Mouse (Mus musculus) left cerebral cortex, adult 11 months (tissue): ENCODE results near the gene C1qtnf9.

Experiments
- DNase-seq: peaks from one replicate; pipeline ENCODE4 v3.0.0; 2022; ENCODE audit warnings: low spot score

Gene C1qtnf9

DNA sequence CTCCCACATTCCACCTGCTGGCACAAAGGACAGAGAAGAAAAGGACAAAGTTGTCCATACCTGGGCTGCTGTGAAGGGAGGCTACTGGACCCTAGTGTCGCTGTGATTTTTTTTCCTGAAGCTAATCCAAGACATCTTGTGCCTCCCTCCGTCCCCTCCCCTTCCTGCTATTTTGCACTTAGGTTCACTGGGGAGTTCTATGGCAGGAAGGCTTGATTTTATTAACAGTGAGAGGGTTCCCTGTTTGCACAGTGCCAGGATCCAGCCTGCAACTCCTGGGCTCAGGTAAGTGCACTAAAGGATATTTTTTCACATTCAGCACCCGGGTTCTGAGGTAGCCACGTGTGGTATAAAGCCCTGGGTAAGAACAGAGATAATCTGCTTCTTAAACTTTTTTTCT is at the start of gene C1qtnf9:
Gene C1qtnf9 (plus strand): TSS at position 251 of the 400 bp plus-strand sequence.
- DNase-seq: no peak

DNA sequence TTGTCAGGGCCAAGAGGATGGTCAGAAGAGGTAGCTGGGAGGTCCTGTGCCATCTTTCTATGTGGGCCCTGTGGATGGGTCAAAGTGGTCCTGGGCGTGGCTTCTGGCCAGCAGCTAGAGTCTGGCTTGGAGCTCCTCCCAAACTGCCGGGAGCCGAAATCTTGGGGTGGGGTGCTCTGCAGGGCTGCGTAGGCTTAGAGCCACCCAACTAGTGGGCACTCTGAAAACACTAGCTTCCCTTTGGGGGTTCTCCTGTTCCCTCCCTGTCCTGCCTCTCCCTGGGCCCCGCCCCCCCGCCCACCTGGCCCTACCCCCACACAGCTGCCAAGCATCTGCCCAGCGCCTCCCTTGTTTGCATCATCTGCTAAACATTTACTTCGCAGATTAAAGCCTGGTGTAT is 46.6 kb upstream of the C1qtnf9 start:
- no peak for DNase-seq

DNA sequence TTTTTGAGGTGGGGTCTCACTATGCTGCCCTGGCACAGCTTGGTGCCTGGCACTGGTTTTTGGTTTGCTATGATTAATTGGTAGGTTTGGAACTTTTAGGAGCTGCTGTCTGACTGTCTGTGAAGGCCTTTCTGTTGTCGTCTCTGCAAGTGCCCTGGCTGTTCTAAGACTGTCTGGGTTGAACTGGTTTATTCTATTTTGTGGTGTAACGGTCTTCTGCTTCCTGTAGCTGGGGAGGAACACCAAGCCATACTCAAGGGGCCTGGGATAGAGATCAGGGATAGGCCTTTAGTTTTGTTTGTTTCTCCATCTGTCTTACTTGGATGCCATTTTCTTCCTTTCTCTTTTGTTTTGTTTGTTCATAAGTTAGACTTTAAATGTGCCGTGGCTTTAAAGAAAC is 46.0 kb upstream of the C1qtnf9 start:
- no peak for DNase-seq

DNA sequence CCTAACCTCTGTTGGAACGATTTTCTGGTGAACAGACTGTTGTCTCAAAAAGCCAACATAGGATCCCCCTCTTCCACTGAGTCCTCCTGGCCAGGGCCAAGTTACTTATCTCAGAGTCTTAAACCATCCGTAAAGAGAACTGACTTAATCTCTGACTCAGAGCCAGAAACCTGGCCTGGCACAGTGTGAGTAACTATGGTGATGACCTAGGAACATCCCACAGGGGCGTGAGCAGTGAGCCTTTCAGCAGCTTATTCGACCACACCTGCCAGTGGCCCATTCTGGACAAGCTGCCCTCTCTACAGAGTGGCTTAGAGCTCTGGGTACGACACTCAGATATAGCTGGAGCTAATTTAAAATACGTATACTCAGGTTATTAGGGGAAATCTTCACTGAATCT is 41.8 kb upstream of the C1qtnf9 start:
- no peak for DNase-seq

DNA sequence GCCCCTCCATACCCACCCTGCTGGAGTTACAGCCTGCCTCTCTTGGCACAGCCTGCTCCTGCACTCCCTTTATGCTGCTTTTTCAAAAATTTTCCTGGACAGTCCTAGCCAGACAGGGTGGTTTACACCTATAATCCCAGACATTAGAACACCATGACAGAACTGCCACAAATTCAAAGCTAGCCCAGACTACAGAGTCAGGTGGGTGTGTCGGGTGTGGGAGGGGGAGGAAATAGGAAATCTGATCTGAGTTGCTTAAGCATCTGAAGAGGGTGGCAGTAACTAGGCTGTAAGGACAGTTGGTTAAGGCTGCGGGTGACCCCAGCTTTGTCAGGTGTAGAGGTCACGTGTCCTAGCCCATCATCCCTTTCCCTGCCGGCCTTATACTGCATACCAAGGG is 40.8 kb upstream of the C1qtnf9 start:
- DNase-seq: no peak

DNA sequence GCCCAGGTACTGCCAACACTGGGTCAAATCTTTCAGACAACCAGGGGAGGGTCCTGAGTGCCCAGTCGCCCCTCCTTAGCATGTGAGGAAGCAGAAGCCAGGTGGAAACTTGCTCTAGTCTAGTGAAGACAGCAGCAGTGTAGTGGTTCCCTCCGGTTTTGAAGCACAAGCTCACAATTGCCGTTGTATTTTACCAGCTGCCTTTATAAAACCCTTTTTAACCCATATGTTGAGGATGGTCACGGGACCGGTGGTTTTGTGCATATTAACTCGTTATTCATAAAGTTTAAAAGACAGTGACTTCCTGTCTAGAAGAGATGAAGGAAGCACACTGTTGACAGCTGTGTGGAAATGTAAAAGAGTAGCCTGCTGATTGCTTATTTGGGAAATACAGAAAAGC is 35.9 kb upstream of the C1qtnf9 start:
- DNase-seq: no peak

DNA sequence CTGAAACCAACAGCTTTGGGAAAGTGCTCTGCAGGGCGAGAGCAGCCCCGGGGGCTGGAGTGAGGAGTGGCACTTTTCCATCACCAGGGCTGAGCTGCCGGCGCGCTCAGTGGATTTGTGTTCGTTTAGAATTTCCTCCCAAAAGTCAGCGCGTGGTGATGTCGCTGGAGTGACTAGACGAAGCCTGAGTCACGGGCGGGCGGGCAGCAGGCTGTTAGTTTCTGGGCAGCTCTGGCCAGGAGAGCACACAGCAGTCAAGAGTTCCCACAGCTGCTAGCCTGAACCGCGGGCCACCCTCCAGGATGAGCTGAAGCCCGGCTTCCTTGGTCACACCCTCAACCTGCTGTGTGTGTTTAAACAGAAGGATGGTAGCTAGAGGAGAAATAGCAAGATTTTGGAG is 35.1 kb upstream of the C1qtnf9 start:
- no peak for DNase-seq

DNA sequence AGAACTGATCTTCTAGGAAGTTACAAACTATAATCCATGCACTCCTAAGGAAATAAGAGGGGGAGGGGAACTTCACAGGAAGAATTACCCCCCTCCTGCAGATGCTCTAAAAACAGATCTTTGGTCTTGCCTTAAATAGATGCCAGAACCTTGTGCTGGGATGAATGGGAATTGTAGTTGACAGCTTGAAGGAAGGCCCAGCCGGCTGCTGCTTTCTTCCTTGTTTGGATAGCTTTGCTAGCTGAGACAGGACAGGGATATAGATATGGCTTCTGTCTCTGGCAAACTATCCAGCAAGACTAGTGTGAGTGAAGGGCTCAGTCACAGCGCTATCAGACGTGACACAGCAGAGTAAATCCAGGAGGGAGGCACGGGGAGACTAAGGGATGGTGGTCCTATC is 34.2 kb upstream of the C1qtnf9 start:
- DNase-seq: no peak

DNA sequence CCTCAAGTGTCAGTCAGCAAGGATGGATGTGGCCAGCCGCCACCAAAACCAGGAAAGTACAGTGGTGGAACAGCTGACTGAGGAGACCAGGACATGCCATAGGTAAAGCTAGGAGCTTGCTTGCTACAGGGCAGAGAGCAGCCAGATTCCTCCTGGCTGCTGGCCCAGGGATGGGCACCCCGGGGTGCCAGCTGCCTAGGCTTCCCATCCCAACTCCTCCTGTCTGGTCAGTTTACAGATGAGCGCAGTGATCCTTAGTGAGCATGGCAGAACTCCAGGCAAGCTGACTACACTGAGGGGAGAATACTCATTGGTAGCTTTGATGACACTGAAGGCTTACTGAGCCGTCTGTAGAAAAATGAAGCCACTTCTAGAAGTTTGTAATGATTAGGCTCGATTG is 32.7 kb upstream of the C1qtnf9 start:
- no peak for DNase-seq

DNA sequence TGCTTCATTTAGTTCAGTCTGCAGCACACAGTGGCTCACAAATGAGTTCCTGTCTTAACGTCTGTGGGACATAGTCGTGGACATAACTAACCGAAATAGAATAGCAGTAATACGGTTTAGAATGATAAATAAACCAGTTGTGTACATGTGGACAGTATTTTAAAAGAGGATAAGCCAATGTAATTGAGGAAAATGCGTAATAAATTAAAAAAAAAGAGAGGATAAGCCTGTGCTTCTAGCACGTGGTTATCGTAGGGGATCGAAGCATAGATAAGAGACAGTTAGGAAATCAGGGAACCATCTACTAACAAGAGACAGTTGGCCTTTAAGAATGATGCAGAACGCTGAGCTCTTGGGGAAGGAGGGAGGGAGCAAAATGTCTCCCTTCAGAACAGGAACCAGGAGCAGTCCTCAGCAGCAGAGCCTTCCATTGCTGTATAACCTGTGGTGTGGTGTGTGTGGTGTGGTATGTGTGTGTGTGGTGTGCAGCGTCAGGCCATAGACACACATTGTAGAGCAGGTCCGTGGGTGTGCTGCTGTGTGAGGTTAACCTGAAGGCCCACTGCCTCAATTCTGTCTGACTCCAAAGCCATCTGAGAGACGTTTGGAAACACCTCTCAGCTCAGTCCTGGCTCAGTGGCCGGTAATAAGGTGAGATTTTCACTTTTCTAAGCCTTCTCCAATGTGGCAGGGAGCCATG is 31.9 kb upstream of the C1qtnf9 start:
- no peak for DNase-seq

DNA sequence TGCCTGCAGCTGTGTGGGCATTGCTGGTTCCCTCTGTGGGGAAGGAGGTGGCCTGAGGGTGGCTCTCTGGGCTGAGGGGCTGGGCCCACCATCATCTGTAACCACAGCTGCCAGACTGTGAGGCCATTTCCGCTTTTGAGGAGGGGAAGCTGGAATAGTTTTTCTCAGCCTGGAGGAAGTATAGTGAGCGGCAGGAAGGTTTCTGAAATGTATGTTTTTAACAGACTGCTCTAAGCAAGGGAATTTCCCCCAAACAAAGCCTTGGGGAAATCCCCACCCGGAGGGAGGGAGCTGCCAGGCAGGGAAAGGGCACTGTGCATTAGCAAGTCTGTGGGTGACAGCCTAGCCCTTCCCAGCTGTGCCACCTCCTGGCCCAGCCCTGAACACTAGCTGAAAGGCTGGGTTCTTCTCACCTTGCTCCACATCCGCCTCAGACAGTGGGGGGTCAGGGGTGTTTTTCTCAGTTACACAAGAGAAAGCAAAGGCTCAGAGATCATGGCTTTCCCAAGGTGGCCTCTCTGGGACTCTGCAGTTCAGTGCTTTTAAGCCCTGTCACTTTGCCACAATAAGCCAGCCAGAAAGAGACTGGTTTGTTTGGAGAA is 31.2 kb upstream of the C1qtnf9 start:
- DNase-seq: no peak

DNA sequence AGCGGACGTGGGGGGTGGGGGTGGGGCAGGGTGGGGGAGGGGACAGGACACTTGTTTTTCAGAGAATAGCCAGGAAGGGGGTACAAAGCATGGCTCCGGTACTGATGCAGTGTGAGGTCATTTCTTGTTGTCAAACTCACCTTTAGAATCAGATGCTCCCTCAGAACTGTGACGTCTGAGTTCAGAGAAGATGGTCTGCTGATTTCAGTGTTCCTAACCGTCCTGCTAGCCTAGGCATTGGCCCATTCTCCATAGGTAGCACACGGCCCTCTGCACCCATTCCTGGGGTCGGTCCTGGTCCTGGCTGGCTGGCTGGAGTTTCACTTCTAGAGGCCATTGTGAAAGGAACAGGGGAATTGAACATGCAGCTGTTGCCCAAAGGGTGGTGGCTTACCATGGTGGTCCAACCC is 30.7 kb upstream of the C1qtnf9 start:
- no peak for DNase-seq

DNA sequence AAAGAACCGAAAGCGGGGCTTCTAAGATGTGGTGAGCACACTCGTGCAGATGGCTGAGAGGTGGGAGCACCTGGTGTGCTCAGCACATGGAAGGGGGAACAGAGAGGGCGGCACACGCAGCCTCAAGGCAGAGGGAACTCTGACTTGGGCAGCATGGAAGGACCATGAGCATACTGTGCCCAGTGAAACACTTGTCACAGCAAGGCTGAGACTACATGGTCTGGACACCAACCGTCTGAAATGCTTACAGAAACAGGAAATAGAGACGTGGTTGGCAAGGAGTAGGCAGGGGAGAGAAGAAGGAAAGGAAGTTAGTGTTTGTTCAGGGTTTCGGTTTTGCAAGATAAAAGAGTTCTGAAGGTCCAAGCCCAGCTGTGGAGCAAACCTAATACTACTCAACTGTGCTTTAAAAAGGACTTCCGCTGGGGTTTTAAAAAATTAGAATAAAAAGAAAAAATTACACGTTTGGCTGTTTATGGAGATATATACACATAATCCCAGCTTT is 29.4 kb upstream of the C1qtnf9 start:
- no peak for DNase-seq

DNA sequence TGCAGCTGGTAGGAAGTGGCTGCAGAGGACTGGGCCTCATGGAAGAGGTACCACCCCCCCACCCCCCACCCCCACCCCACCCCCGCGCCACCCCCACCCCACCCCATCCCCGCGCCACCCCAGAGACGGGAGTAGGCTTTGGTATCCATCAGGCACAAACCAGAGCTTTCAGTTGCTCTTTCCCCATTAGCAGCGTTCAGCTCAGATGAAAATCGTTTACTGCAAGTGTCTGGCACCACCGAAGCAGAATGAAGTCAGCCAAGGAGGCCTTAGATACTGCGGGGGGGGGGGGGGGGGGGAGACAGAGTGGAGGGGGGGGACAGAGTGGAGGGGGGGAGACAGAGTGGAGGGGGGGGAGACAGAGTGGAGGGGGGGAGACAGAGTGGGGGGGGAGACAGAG is 28.8 kb upstream of the C1qtnf9 start:
- DNase-seq: no peak

DNA sequence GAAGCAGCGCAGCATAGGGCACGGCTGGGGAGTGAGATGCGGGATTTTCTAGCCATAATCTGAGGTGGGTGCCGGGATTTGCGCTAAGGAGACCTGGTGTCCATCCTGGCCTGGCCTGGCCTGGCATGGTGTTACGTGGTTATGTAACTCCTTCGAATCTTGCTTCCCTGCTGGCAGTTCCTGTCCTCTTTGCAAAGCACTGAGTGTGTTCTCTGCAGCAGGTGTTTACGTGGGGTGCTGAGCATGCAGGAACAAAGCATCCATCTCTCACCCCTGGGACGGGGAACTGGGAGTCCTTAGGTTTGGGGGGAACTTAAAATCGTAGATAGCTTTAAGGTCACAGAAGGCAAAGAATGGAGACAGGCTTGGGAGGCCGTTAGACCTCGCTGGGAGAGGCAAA is 28.3 kb upstream of the C1qtnf9 start:
- no peak for DNase-seq

DNA sequence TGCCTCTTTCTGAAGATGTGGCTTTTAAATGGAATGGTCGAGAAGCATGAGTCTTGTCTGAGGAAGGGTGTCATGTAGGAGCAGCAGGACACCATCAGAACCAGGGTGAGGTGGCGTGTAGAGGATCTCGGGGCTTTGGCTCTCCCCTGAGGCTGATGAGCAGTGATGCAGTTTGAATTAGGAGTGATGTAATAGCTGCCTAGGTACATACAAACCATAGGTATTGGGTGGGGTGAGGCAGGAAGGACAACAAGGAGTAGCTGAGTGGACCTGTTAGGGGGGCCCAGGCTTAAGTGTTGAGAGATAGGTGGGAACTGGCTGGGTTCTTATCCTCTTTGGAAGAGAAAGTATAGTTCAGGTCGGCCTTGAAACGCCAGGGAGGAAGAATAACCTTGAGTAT is 27.4 kb upstream of the C1qtnf9 start:
- DNase-seq: no peak

DNA sequence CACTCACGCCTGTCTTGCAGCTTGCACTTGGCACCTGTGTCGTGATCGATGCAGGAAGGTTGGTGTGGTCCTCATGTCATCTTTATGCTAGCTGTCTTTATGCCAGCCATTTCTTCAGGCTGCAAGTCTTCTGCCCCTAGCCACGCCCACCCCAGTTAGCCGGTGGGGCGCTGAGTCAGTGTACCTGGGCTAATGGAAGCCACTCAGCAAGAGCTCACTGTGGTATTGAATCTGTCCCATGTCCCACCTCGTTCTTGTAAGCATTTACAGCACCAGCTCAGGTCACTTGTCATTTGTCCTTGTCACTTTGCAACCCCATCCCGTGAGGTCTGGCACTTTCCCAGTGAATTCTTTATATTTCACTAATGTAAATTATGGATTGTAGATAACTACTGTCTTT is 26.9 kb upstream of the C1qtnf9 start:
- DNase-seq: no peak

DNA sequence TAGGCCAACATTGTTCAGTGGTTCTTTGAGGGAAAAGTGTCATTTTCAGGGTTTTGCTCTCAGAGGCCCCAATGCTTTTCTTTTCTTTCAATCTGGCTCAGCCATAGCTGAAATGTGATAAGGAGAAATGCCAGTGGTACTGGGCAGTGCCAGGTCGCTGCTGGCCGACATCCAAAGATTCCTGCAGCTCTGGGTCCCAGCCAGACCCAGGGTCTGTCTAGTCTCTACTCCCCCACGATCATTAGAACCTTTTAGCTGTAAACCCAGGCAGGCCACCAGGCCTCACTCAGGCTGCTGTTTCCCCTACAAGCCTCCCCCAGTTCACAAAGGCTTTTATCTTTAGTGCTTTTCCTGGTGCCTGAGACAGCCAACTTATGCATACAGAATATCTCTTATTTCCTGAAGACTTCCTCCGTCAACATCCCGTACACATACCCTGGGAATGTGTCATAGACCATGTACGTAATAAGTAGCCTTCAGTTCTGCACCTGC is 26.4 kb upstream of the C1qtnf9 start:
- DNase-seq: no peak

DNA sequence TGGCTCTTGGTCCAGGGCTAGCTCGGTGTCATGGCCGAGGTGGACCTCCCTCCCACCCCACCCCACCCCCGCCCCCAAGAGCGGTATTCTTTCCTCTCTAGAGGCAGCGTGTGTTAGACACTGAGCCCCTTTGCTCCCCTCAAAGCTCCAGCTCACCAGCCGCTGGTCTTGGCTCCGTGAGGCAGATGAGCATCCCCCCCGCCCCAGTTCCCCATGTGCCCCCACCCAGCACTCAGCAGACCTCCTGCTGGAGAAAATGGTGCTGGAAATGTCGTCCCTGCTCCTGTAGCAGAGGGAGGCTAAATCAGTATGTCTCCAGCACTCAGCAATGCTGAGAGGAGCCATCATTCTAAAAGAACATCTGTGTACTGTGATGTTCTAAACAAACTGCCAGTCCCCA is 24.3 kb upstream of the C1qtnf9 start:
- DNase-seq: no peak

DNA sequence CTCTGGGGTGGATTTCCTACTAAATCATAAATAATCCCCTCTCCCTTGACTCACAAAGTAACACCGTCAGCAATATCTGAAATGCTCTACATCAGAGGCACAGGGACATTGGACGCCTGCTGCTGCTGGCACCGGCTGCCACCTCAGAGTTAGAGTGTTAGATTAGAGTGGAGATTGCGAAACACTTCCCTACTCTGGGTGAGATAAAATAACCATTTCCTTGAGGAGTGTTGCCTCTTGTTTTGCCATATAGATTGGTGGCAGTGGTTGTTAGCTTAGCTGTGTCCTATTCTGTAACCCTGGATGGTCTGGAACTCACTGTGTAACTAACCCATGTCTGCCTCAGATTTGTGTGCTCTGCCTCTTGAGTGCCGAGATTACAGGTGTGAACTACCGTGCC is 22.7 kb upstream of the C1qtnf9 start:
- no peak for DNase-seq

DNA sequence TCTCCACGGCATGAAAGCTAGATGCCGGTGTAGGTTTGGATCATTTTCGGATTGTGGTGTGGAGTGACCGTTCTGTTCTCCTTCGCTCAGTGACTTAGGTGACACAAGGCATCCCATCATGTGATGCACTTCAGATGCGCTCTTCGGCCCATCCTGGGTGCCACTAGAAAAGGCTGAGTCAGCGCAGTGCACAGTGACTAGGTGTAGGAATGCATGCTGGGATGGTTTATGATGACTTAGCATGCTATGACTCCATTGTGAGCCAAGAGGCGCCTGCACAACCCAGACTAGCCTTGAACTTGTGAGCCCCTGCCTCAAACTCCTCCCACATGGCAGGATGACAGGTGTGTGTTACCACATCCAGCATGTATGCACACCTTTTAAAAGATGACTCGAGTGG is 21.8 kb upstream of the C1qtnf9 start:
- DNase-seq: no peak

DNA sequence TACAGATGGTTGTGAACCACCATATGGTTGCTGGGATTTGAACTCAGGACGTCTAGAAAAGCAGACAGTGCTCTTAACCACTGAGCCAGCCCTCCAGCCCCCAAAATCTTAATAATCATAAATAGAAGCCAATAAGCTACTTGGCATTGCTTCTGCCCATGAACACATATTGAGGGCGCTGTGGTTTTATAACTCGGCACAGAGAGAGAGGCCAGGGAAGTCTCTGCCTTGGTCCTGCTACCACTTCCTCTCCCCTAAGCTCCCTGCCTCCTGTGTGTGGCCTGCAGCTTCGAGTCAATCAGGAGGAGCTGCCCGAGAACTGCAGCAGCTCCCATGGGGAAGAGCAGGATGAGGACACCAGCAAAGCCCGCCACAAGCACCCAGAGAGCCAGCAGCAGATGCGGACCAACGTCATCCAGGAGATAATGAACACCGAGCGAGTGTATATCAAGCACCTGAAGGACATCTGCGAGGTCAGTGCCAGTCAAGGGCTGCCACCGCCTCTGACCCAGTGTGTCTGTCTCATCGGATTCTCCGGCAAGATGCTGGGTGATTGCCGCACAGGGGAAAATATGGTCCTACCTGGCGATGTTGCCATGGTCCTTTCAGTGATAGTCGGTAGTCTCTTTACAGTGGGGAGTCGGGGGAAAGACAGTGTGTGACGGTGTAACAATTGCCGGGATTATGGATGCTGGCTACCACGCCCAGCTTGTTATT is 20.6 kb upstream of the C1qtnf9 start:
- DNase-seq: no peak

DNA sequence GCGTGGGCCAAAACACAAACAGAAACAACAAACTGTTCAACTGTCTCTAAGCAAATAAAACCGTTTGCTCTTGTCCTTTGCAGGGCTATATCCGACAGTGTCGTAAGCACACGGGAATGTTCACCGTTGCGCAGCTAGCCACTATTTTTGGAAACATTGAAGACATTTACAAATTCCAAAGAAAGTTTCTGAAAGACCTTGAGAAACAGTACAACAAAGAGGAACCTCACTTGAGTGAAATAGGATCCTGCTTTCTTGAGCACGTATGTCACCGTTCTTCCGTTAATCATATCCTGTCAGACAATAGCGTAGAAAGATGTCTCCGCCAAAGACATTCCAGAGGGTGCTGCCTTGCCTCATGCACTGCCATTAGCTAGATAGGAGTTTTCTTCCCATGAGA is 18.1 kb upstream of the C1qtnf9 start:
- DNase-seq: no peak
